Mouse (Mus musculus) limb, embryonic 13.5 days (tissue): ENCODE measurements around the gene Gse1. TPM values are rescaled to one million over a fixed set of nuclear protein-coding genes. Genes with fewer than 3 reads are reported as not detected.

Source experiments
- ATAC-seq: fragments of 200-750 bp; cut with Nextera tagmentation; 2 replicates; pipeline ENCODE4 v1.8.0; 2017; ENCODE audit warnings: low read depth, moderate number of reproducible peaks, moderate TSS enrichment; ENCODE audit not compliant: low FRiP score
- H3K27ac ChIP-seq: fragments of 300-500 bp; sonication (generic); 2 replicates; pipeline ENCODE4 v1.5.1; 2015; ENCODE audit warnings: inconsistent platforms, mild to moderate bottlenecking, moderate library complexity
- H3K27me3 ChIP-seq: fragments of 300-500 bp; sonication (generic); 2 replicates; pipeline ENCODE4 v1.6.1; 2015; ENCODE audit warnings: mild to moderate bottlenecking, inconsistent platforms
- H3K36me3 ChIP-seq: fragments of 300-500 bp; sonication (generic); 2 replicates; pipeline ENCODE4 v1.6.1; 2015; ENCODE audit warnings: inconsistent platforms, mild to moderate bottlenecking, moderate library complexity
- H3K4me1 ChIP-seq: fragments of 300-500 bp; sonication (generic); 2 replicates; pipeline ENCODE4 v1.6.1; 2015; ENCODE audit warnings: inconsistent platforms
- H3K4me2 ChIP-seq: fragments of 300-500 bp; sonication (generic); replicated peaks from 2 replicates; pipeline ENCODE4 v1.6.1; 2015; ENCODE audit warnings: inconsistent platforms, mild to moderate bottlenecking, moderate library complexity
- H3K4me3 ChIP-seq: fragments of 300-500 bp; sonication (generic); 2 replicates; pipeline ENCODE4 v1.5.1; 2015; ENCODE audit warnings: moderate library complexity, mild to moderate bottlenecking, inconsistent platforms
- H3K9ac ChIP-seq: fragments of 300-500 bp; sonication (generic); 2 replicates; pipeline ENCODE4 v1.6.1; 2015; ENCODE audit warnings: mild to moderate bottlenecking, inconsistent platforms
- H3K9me3 ChIP-seq: fragments of 300-500 bp; sonication (generic); 2 replicates; pipeline ENCODE4 v1.6.1; 2016; ENCODE audit warnings: inconsistent platforms
- WGBS: fragments of 180-500 bp; shearing (Covaris S2); methylation state at CpG from one replicate; pipeline ENCODE4 v1.1.7; 2015; 5-methylcytosine and 5-hydroxymethylcytosine counted together
- polyA plus RNA-seq: library from polyadenylated mRNA; unstranded; fragments of >200 nt; fragmentation: Nextera tagmentation; extraction: Ambion mirVana; gene quantifications from 2 replicates; pipeline ENCODE4 v1.2.1, GENCODE M21; 2015

The Gse1 gene
- polyA plus RNA-seq, 1 experiment from 2014 or later: 6.9 TPM

- H3K9me3 ChIP-seq: no peaks in the 10 kb centered on the region
- no peak overlapping the region for H3K27ac ChIP-seq
- peaks cover 13% of the 10 kb centered on the region for H3K27me3 ChIP-seq
- peaks cover 85% of the 10 kb centered on the region for H3K4me1 ChIP-seq
- 39% methylated on average over 3 of the region's 3 CpGs for WGBS
- H3K36me3 ChIP-seq: no peaks in the 10 kb centered on the region
- H3K9ac ChIP-seq: no peak overlapping the region
- no peak overlapping the region for H3K4me2 ChIP-seq
- no peak overlapping the region for H3K4me3 ChIP-seq
- ATAC-seq: no peak
Measured at GRCm38 (mm10) chr8:120379015-120379414, 150.8 kb downstream of the Gse1 start.

GRCm38 (mm10) chr8:120381865-120382264, 153.6 kb downstream of the Gse1 start:
- ATAC-seq: no peak
- no peak overlapping the region; the same call in 1 of the 2 replicates for H3K27ac ChIP-seq

GRCm38 (mm10) chr8:120382436-120383203, 154.4 kb downstream of the Gse1 start:
- H3K4me1 ChIP-seq: peaks cover 55% of the 10 kb centered on the region
- ATAC-seq: no peak
- no peak overlapping the region for H3K4me3 ChIP-seq
- H3K36me3 ChIP-seq: 0 out of 2 replicates have a peak, but pooled peaks cover 5% of the 10 kb centered on the region
- peak overlapping the region; percentile 52 for H3K27ac ChIP-seq
- H3K27me3 ChIP-seq: peaks cover 13% of the 10 kb centered on the region
- H3K9ac ChIP-seq: no peak overlapping the region; the same call in 1 of the 2 replicates
- no peaks in the 10 kb centered on the region for H3K9me3 ChIP-seq
- 0 out of 2 replicates have a peak overlapping the region, but pooled peaks have one; percentile 11 for H3K4me2 ChIP-seq
- WGBS: 57% methylated on average over 19 of the region's 19 CpGs

More at GRCm38 (mm10) chr8:120381865-120382264, 153.6 kb downstream of the Gse1 start:
- Histone ChIP-seq H3K27me3 (peaks cover 13% of the 10 kb centered on the region), H3K36me3 (0 out of 2 replicates have a peak, but pooled peaks cover 5% of the 10 kb centered on the region), H3K4me1 (peaks cover 63% of the 10 kb centered on the region), H3K4me3 (no peak overlapping the region), H3K4me2 (no peak overlapping the region), H3K9ac (no peak overlapping the region), H3K9me3 (no peaks in the 10 kb centered on the region)
- 38% methylated on average over 4 of the region's 4 CpGs for WGBS

- H3K9ac ChIP-seq: no peak overlapping the region; the same call in 1 of the 2 replicates
- 0 out of 2 replicates have a peak, but pooled peaks cover 5% of the 10 kb centered on the region for H3K36me3 ChIP-seq
- H3K4me1 ChIP-seq: peaks cover 49% of the 10 kb centered on the region
- H3K4me2 ChIP-seq: 0 out of 2 replicates have a peak overlapping the region, but pooled peaks have one; percentile 11
- H3K4me3 ChIP-seq: no peak overlapping the region
- 72% methylated on average over 6 of the region's 6 CpGs for WGBS
- H3K9me3 ChIP-seq: no peaks in the 10 kb centered on the region
- H3K27ac ChIP-seq: no peak overlapping the region; the same call in 1 of the 2 replicates
- ATAC-seq: no peak
- peaks cover 13% of the 10 kb centered on the region for H3K27me3 ChIP-seq
Measured at GRCm38 (mm10) chr8:120383204-120383560, 154.9 kb downstream of the Gse1 start.

- Histone ChIP-seq H3K9ac (no peak overlapping the region), H3K27ac (no peak overlapping the region), H3K36me3 (0 out of 2 replicates have a peak, but pooled peaks cover 5% of the 10 kb centered on the region), H3K9me3 (no peaks in the 10 kb centered on the region), H3K4me2 (no peak overlapping the region), H3K27me3 (peaks cover 13% of the 10 kb centered on the region), H3K4me1 (peaks cover 44% of the 10 kb centered on the region), H3K4me3 (no peak overlapping the region)
- ATAC-seq: no peak
- 30% methylated on average over 6 of the region's 6 CpGs for WGBS
Measured at GRCm38 (mm10) chr8:120383713-120384112, 155.5 kb downstream of the Gse1 start.

GRCm38 (mm10) chr8:120384745-120385144, 156.5 kb downstream of the Gse1 start:
- Histone ChIP-seq H3K27me3 (peaks cover 10% of the 10 kb centered on the region), H3K4me1 (peaks cover 39% of the 10 kb centered on the region), H3K4me2 (no peak overlapping the region), H3K36me3 (0 out of 2 replicates have a peak, but pooled peaks cover 5% of the 10 kb centered on the region), H3K9ac (no peak overlapping the region), H3K4me3 (no peak overlapping the region), H3K9me3 (no peaks in the 10 kb centered on the region), H3K27ac (no peak overlapping the region)
- no peak for ATAC-seq

GRCm38 (mm10) chr8:120388246-120388645, 160.0 kb downstream of the Gse1 start:
- no peak overlapping the region for H3K4me2 ChIP-seq
- H3K4me1 ChIP-seq: peaks cover 37% of the 10 kb centered on the region
- ATAC-seq: no peak
- no peaks in the 10 kb centered on the region for H3K9me3 ChIP-seq
- H3K27me3 ChIP-seq: peaks cover 30% of the 10 kb centered on the region
- no peak overlapping the region for H3K27ac ChIP-seq
- no peak overlapping the region for H3K4me3 ChIP-seq
- H3K36me3 ChIP-seq: 0 out of 2 replicates have a peak, but pooled peaks cover 5% of the 10 kb centered on the region
- H3K9ac ChIP-seq: no peak overlapping the region
- WGBS: 86% methylated on average over 6 of the region's 6 CpGs

GRCm38 (mm10) chr8:120390598-120390997, 162.3 kb downstream of the Gse1 start:
- Histone ChIP-seq H3K27ac (no peak overlapping the region), H3K4me2 (no peak overlapping the region), H3K27me3 (peaks cover 34% of the 10 kb centered on the region), H3K9me3 (no peaks in the 10 kb centered on the region), H3K4me1 (peaks cover 39% of the 10 kb centered on the region), H3K9ac (no peak overlapping the region), H3K4me3 (no peak overlapping the region), H3K36me3 (no peaks in the 10 kb centered on the region)
- 88% methylated on average over 7 of the region's 7 CpGs for WGBS
- ATAC-seq: no peak

GRCm38 (mm10) chr8:120391856-120392255, 163.6 kb downstream of the Gse1 start:
- peak overlapping the region; percentile 39; the same call in 1 of the 2 replicates for H3K9ac ChIP-seq
- peaks cover 40% of the 10 kb centered on the region for H3K4me1 ChIP-seq
- no peaks in the 10 kb centered on the region for H3K36me3 ChIP-seq
- H3K9me3 ChIP-seq: no peaks in the 10 kb centered on the region; the same call in 1 of the 2 replicates
- WGBS: 9% methylated on average over 21 of the region's 21 CpGs
- H3K4me2 ChIP-seq: peak overlapping the region; percentile 35
- H3K4me3 ChIP-seq: no peak overlapping the region
- H3K27me3 ChIP-seq: peaks cover 34% of the 10 kb centered on the region
- ATAC-seq: 0 out of 2 replicates have a peak, but pooled peaks have one; percentile 17
- H3K27ac ChIP-seq: no peak overlapping the region

- H3K36me3 ChIP-seq: no peaks in the 10 kb centered on the region
- no peak overlapping the region; the same call in 1 of the 2 replicates for H3K9ac ChIP-seq
- no peak overlapping the region for H3K27ac ChIP-seq
- H3K9me3 ChIP-seq: no peaks in the 10 kb centered on the region; the same call in 1 of the 2 replicates
- WGBS: 82% methylated on average over 11 of the region's 11 CpGs
- H3K4me1 ChIP-seq: peaks cover 52% of the 10 kb centered on the region
- peaks cover 34% of the 10 kb centered on the region for H3K27me3 ChIP-seq
- H3K4me2 ChIP-seq: no peak overlapping the region
- ATAC-seq: no peak
- H3K4me3 ChIP-seq: no peak overlapping the region
Measured at GRCm38 (mm10) chr8:120393085-120393484, 164.8 kb downstream of the Gse1 start.

GRCm38 (mm10) chr8:120393871-120394275, 165.6 kb downstream of the Gse1 start:
- Histone ChIP-seq H3K9me3 (no peaks in the 10 kb centered on the region; the same call in 1 of the 2 replicates), H3K9ac (no peak overlapping the region), H3K4me2 (no peak overlapping the region), H3K36me3 (no peaks in the 10 kb centered on the region), H3K4me1 (peaks cover 60% of the 10 kb centered on the region), H3K4me3 (no peak overlapping the region), H3K27ac (no peak overlapping the region), H3K27me3 (peaks cover 34% of the 10 kb centered on the region)
- WGBS: 75% methylated on average over 9 of the region's 9 CpGs
- no peak for ATAC-seq

GRCm38 (mm10) chr8:120395892-120396291, 167.6 kb downstream of the Gse1 start:
- H3K36me3 ChIP-seq: no peaks in the 10 kb centered on the region
- H3K4me2 ChIP-seq: no peak overlapping the region
- peaks cover 23% of the 10 kb centered on the region for H3K27me3 ChIP-seq
- ATAC-seq: no peak
- no peak overlapping the region for H3K4me3 ChIP-seq
- no peaks in the 10 kb centered on the region; the same call in 1 of the 2 replicates for H3K9me3 ChIP-seq
- H3K4me1 ChIP-seq: peaks cover 65% of the 10 kb centered on the region
- 92% methylated on average over 3 of the region's 3 CpGs for WGBS
- no peak overlapping the region for H3K9ac ChIP-seq
- H3K27ac ChIP-seq: no peak overlapping the region
